Mouse (Mus musculus): Measurements from ENCODE around the gene Mamdc4.

Gene Mamdc4

DNA sequence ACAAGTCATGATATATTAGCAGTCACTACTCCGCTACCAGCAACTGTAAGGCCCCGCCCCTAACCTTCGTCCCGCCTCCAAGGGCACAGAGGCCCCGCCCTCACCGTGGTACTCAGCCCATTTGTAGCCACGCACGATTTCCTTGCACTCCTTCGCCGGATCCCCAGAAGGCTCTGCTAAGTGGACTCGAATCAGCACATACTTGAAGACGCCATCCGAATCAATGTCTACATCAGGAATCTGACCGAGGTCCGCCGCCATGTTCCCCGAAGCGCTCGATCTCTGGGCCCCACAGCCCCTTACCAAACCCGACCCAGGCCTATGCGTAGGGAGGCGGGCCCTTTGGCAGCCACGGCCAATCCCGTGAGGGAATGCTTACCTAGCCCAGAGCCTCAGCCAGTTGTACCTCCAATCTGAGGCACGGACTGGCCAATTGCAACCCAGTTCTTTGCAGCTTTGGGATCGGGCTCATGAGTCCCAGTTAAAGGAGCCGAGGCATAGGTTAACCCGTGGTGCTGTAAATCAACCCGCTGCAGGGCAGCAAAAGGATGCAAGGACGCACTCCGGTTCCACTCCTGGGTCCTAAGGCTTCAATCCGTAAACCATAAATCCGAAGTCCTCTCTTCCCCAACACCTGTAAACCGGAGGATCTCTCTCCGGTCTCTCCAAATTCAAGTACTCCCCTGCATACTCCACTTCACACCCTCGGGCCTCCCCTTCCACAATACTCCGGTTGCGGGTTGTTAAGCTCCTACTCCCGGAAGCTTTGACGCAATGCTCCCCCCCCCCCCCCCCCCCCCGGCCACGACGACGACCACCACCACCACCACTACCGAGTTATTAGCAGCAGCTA, at the start of gene Mamdc4, which contains the start of gene Phpt1:
Mamdc4 (minus strand) TSS at position 267 of the 853 bp plus-strand sequence.
Phpt1 (minus strand) TSS at position 646 of the 853 bp plus-strand sequence.
- DNase-seq: peak; percentile 97

DNA sequence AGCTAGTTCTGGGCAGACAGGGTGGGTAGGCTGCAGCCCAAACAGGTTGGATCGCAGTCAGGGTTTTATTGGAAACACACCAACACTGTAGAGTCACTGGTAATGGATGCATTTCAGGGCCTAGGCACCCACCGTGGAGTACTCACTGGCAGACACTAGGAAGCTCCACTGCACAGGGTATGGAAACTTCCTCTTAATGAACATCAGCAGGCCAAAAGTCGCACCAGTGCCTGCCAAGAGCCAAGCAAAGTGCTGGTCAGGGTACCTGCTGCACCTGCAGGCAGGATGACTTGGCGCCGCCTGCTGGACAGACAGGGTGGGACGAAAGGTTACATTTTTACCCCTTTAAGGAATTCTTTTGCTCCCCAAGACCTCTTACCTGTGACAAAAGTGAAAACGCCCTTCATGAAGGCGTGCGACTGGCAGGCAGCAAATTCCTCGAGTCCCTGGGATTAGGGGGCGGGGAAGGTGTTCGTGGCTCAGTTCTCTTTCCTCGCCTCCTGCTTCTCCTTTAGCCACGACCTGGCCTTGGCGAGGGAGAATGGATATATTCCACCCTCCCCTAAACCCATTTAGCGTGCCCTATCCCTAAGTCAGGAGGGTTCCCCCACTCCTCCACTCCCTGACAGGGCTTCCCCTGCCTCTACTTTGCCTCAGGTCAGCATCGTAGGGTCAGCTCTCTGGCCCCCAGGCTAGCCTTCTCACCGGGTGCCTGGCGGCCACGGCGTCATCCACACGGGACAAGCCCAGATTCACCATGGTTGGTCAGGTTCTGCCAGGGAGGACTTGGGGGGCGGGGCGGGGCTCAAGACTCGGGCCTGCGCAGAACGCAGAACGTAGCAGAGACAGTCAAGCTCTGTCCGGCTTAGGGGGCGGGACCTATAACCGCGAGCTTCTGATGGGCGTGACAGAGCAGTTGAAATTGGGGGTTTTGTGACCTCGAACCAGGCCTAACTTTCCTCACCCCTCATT, 46.9 kb upstream of the Mamdc4 start, which contains the start of gene Tmem141:
Tmem141 (minus strand) TSS at position 777 of the 972 bp plus-strand sequence.
- DNase-seq: peak; percentile 61

GRCm38 (mm10) chr2:25620852-25621228, 46.2 kb upstream of the Mamdc4 start:
- no peak for DNase-seq

DNA sequence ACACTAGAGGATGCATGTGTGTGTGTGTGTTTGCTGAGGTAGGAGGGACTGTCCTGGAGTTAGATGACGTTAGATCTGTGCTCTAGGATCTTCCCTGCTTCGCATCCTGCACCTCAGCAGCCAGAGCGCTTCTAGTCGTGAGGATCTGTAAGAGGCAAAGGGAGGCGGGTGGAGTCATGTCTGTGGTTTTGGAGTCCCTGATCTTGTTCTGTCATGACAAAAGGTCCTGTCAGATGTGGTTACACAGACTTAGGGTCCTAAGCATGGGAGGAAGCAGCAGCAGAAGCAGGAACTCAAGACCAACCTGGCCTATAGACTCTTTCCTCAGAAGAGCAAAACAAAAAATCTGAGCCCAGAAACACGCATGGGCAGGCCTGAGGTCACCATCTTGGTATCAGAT, 45.7 kb upstream of the Mamdc4 start:
- peak; percentile 24 for DNase-seq

GRCm38 (mm10) chr2:25617578-25617977, 42.9 kb upstream of the Mamdc4 start, which contains the start of gene Ccdc183:
Gene Ccdc183 (minus strand): TSS chr2:25617678.
- no peak for DNase-seq

GRCm38 (mm10) chr2:25616398-25616797, 41.8 kb upstream of the Mamdc4 start:
- DNase-seq: no peak

DNA sequence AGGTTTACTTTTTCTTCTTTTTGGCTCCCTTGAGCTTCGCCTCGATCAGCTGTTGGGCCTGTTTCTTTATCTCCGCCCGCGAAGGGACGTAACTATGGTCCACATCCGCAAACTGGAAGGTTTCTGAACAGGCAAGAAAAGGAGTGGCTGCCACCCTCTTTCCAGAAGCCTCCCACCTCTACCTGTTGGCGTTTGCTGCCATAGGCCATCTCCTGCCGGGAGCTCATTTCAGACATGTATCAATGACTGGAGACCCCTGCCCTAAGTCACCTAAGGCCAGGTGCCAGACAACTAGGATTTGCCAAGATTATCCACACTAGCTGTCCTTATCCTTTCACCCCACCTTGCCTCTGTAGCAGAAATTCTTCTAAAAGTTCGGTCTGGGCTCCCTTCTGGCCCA, 34.0 kb upstream of the Mamdc4 start:
- no peak for DNase-seq

DNA sequence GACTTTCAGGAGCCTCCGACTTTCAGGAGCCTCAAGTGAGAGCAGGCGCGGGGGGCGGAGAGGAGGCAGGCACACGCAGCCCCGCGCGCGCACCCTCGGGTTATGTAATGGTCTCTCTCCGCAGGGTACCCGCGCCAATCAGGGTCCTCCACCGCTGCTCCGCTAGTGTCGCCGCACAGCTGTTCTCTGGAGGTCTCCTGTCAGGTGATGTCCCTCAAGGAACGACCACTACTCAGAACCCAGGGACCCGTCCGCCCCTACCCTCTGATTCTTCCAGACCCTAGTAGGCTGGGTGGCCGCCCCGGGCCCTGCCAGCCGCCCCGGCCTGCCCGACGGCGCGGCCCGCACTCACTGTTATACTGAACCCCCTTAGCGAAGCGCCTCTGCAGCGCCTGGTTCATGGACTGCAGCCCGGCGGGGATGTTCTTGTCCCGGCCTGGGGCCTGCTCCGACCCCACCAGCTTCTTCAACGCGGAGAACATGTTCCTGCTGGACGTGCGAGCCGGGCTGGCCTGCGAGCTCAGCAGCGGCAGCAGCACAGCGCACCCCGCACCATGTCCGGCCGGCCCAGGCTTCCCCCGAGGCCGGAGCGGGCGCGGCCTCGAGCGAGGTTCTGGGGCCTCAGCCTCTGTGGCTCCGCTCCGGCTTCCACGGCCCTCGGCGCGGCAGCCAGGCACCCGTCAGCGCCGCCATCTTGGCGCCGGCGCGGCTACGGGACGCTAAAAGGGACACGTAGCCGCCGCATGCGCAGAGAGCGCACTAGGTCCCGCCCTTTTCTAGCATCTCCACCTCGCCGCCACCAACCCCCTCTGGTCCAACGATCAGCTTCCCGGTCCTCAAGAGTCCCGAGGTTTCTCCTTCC, 33.3 kb upstream of the Mamdc4 start, which contains the start of gene Rabl6:
Rabl6 (minus strand) TSS at position 761 of the 862 bp plus-strand sequence.
- DNase-seq: peak; percentile 87

DNA sequence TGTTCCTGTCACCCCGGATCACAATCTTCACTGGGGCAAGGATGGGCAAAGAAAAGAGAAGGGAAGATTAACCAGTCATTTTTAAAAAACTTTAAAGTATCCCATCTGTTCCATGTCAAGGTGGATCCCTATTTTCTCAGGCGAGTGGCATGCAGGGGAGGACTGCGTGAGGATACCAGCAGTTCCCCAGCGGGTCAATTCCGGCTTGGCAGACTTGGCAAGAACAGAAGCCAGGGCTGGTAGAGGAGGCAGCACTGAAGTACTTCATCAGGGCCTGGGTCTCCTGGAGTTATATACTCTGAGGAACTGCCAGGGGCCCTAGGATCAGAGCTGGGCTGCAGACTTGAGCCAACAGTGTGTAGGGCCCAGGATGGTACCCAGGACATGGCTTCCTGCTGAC, 27.9 kb upstream of the Mamdc4 start:
- DNase-seq: no peak

- no peak for DNase-seq
Observed at GRCm38 (mm10) chr2:25600037-25600436, 25.4 kb upstream of the Mamdc4 start.

GRCm38 (mm10) chr2:25598749-25599148, 24.1 kb upstream of the Mamdc4 start:
- no peak for DNase-seq

- DNase-seq: no peak
Observed at GRCm38 (mm10) chr2:25596765-25597510, 22.3 kb upstream of the Mamdc4 start.

DNA sequence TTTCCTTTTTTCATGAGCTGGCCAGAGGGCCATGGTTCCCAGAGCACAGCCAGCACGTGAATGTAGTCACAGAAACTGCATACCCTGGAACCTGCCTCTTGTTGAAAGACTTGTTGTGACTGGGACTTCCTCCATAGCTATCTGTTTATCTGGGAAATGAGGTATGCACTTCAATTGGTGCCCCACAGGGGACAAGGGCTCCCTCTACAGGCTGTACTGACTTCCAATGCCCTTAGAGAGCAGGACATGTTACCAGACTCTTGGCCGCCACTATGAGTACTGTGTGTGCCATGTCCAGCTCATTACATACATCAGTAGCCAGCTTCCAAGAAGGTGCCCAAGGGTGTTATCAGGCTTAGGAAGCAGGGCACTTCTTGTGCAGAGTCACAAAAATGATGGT, 17.2 kb upstream of the Mamdc4 start:
- peak; percentile 53 for DNase-seq

GRCm38 (mm10) chr2:25588227-25588907, 13.7 kb upstream of the Mamdc4 start:
- DNase-seq: no peak

- no peak for DNase-seq
Observed at GRCm38 (mm10) chr2:25587290-25587689, 12.6 kb upstream of the Mamdc4 start.

DNA sequence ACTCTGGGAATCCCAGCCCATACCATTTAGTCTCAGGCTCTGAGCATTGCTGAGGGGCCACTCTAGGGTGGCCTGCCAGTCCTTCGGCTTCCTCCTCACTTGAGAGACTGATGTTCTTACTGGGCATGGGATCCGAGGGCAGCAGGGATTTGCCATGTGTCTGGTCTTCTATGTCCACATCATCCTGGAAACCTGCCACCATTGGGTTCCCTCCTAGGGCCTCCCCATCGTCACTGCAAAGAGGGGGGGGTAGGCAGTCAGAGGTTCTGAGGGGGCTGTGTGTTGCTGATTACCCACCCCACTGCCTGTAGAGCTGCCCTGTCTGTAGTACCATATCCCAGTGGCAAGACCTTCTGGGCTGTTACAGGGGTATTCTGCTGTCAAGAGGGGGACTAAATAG, 11.0 kb upstream of the Mamdc4 start:
- DNase-seq: no peak

DNA sequence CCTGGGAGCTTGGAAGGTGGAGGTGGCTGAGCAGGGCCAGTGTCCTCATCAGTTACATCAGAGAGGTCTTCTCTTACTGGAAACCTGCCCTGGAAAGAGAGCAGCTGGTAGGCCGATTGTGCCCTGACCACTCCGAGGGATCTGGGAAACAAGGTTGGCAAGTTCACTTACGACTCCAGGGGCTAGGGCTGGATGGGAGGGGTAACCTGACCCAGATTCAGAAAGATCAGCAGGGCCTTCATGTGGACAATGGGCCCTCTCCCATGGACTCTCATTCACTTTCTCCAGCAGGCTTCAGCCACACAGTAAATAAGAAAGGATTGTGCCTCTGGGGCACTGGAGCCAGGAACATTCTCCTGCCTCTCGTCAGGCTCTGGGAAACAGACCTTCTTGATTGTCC, 10.2 kb upstream of the Mamdc4 start:
- no peak for DNase-seq

DNA sequence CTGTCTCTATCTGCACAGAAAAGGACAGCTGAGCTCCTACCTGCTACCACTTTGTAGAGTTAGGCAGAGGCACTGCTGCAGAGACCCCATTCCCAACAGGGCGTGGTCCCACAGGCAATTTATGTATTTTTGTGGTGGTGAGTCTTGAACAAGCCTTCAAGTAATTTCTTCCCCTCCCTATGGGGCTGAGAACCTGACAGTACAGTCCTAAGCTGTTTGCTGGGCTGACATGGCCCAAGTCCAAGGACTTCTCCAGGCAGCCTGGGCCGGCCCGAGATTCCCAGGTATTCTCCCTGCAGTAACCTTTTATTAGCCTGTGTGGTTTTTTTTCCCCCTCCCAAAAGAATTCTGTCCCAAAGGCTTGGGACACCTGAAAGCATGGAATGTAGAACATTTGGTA, 9.5 kb upstream of the Mamdc4 start:
- DNase-seq: no peak

DNA sequence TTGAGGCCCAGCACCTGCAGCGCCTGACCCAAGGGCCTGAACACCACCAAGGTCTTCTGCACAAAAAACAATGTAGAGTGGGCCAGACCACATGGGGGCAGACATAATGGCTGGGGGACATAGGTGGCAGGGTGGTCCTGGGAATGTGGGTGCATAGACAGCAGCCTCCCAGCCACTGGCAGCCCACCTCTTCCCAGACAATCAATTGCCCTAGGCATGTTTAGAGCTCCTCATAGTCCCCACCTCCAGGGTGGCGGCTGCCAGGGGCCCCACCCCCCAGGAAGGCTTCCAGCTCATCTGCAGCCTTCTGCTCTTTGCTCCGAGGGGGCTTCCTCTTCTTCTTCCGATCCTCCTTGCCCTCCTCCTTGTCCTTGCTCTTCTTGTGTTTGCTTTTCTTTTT, 8.9 kb upstream of the Mamdc4 start:
- DNase-seq: no peak

GRCm38 (mm10) chr2:25583120-25583481, 8.5 kb upstream of the Mamdc4 start:
- no peak for DNase-seq
